Mouse (Mus musculus) cerebellum, postnatal 25 days (tissue): ENCODE measurements around the gene Rnf144b.

Experiments
- DNase-seq, 2 experiments: peaks; one replicate each; pipeline ENCODE4 v3.0.0; 2021; ENCODE audit warnings: mixed read lengths in 2 of 2

Rnf144b gene

DNA sequence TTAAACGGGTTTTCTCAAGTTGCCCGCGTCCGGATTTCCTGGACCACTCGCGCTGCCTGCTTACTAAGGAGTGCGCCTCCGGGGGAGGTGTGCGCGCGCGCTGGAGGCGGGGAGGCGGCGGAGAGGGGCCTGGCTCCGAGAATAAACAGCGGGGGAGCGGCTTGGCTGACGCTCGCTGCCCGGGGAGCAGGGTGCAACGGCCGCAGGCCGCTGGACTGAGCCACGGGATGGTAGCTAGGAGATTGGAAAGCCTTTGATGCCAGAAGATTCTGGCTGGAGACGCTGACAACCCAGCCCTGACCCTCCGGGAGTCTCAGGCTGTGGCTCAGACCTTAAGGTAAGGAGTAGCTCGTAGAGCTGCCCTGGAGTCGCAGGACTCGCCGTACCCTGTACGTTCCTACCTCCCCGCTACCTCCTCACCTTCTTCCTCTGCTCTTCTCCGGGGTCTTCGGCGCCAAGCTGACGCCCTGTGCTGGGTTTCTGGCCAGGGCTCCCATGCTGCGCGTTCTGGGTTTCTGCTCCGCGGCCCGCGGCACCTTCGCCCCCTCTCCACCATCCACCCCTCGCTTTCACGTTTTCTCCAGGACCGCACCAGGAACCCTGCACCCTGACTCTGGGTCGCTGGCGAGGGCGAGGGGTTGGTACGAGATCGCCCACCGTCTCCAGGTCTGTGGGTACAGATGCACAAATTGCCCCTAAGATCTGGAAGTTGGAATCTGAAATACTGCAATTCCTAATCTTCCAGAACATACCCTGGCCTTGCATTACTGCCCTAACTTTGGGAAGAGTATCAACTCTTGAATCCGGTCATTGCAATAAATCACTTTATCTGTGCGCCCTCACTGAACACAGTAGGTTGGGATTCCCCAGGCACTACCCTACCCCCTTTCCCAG lies at the start of gene Rnf144b:
Gene Rnf144b, plus strand, starts transcription at position 120 of the 894 bp plus-strand sequence.
- DNase-seq: peak; percentile 38 to 56

DNA sequence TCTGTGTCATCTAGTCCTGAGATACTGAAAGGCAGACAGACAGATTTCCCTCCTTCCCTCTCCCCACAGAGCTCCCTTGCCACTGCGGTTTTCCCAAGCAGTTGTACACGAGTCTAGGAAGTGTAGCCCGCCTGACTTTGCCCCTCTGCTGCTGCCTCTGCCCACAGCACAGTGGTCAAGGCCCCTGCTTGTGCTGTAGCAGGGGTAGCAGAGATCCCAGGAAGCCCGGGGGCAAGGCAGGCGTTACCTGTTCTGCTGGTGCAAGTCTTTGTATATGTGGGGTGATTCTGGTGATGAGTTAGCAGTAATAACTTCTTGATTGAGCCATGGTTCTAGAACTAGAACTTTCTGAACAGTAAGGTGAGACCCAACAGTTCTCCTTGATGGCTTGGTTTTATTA lies 46.3 kb upstream of the Rnf144b start:
- no peak for DNase-seq

DNA sequence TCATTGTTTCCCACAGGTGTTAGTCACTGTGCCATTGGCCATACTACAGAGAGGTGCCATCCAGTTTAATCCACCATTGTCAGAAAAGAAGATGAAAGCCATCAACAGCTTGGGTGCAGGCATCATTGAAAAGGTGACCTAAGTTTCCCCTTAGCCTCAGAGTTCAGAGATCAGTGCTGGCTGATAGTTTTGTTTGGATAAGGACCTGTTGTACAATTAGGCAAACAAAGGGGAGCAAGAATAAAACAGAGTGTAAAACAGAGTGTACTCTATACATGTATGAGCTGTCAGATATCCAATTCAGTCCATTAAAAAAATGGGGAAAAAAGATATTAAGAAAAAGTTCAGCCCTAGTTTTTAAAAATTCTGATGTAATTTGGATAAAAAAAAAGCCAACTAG lies 45.1 kb upstream of the Rnf144b start:
- DNase-seq: no peak

GRCm38 (mm10) chr13:47078799-47079198 lies 43.7 kb upstream of the Rnf144b start:
- no peak for DNase-seq

DNA sequence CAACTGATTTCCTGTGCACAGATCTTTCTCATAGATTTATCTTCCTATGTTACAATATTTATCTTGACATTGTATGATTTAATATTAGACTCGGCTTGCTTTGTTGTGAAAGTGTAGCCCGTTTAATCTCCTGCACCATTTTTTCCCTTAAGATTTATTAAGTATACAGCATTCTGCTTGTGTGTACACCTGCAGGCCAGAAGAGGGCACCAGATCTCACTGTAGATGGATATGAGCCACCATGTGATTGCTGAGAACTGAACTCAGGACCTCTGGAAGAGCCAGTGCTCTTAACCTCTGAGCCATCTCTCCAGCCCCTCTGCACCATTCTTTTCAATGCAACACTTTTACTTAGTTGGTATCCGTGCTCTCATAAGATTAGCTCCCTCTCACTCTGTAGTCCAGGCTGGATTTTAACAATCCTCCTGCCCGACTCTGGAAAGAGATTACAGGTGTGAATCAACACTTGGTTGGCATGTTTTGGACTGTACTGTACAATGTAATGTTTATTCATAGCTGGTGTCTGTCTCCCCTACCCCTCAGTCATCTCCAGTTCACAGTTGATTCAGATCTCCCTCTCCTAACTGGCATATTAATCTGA lies 41.5 kb upstream of the Rnf144b start:
- no peak for DNase-seq

DNA sequence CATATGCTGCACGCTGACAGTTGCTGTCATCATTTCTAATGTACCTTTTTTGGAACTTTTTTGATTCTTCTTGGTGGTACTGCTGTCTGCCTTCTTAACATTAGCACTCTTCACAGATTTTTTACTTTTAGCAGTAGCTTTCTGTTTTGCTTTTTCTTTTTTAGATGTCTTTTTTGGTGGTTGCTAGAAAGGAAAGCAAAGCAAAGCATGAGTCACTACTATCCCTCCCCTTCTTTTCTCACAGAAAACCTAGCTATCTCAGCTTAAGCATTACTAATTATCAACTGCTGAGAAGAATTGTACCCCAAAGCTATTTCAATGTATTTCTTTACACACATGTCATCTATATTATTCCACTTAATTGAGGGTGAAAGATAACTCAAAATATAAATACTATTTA lies 34.0 kb upstream of the Rnf144b start:
- no peak for DNase-seq

GRCm38 (mm10) chr13:47089271-47089670 lies 33.2 kb upstream of the Rnf144b start:
- no peak for DNase-seq

DNA sequence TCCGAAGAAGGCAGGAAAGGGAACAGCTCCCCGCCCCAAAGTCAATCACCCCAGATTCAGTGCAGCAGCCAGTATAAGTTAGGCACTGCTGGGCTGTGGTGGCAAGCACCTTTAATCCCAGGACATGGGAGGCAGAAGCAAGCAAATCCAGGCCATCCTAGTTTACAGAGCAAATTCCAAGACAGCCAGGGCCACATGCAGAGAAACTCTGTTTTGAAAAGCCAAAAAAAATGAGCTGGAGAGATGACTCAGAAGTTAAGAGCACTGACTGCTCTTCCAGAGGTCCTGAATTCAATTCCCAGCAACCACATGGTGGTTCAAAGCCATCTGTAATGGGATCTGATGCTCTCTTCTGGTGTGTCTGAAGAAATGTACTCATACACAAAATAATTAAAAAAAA lies 28.7 kb upstream of the Rnf144b start:
- DNase-seq: no peak

GRCm38 (mm10) chr13:47096591-47096990 lies 25.9 kb upstream of the Rnf144b start:
- no peak for DNase-seq

DNA sequence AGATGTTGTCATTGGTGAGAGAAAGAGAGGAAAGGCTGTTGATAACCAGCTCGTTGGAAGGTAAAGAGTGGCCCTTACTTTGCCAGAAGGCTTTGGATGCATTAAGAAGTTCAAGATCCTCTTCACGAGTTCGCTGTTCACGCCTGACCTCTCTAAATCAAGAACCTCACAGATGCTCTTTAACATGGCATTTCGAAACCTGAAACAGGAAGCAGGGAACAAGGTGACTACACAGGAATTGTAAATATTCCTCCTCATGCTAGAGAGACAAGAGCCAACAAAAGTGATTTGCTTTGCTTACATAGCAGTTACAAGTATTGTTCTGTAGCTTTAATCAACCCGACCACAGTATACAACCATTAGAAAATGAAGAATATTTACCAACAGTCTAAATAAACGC lies 23.2 kb upstream of the Rnf144b start:
- DNase-seq: no peak

DNA sequence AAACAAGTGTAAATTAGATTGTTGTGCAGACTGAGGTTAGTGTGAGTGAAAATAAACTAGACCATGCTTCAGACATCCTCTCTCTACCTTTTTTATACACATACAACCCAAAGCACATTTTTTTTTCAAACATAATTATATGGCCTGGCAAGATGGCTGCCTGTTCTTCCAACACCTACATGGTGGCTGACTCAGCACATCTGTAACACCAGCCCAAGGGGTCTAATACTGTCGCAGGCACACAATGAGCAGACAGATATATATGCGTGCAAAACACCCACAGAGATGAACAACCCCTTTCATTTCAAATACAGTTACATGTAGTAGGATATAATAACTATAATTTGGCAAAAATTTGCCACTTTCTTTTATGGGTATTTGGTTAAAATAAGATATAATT lies 21.9 kb upstream of the Rnf144b start:
- DNase-seq: no peak

DNA sequence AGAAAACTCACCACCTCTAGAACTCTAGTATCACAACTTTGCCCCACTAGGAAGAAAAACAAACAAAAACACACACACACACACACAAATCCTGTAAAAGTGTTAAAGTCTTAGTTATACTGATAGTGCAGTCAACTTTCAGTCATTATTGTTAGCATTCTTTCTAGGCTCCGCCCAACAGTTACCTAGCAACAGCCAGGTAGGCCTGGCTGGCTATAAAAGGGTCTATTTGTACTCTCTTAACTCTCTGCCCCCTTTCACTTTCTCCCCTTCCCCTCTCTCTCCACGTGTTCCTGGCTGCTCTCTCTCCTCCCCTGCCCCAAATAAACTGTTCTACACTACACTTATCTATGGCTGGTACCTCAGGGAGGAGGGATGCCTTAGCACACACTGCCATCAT lies 18.3 kb upstream of the Rnf144b start:
- DNase-seq: no peak

GRCm38 (mm10) chr13:47104856-47105541 lies 17.5 kb upstream of the Rnf144b start:
- DNase-seq: peak; percentile 35 to 42

DNA sequence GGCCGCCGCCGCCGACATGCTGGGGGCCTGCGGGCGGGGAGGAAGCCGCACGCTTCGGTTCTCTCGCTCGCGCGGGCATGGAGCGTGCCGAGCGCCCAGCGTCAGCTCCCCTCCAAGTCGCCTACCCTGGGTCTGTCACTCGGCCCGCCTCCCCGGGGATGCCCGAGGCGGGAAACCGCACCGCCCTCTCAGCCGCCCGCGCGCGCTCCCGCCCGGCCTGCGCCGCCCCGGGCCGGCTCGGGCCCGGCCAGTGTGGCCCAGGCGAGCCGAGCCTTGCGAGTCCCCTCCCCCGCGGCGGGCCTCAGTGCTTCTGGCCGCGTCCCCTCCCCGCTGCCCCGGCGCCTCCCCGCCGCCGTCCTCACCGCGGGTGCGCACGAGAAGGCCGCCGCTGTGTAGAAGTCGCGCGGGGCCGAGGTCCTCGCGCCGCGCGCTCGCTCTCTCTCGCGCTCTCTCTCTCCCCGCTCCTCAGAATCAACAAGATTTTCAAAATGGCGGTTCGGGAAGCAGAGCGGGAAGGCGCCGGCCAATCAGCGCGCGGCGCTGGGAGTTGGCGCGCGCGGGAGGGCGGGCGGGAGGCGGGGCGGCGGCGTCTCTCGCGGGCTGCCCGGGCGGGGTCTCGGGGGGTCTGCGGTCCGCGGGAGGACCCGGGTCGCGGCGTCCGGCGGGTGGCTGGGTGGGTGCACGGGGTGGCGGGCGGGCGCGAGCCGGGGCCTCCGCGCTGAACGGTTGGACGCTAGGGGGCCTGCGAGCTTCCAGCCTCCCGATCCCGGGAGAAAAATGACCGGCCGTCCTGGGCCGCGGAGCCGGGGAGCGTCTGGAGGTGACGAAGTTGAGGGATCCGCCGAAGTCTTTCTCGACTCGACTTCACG lies 16.5 kb upstream of the Rnf144b start, which contains the start of gene Dek:
Gene Dek, minus strand, starts transcription at position 491 of the 869 bp plus-strand sequence.
- peak; percentile 90 to 91 for DNase-seq

DNA sequence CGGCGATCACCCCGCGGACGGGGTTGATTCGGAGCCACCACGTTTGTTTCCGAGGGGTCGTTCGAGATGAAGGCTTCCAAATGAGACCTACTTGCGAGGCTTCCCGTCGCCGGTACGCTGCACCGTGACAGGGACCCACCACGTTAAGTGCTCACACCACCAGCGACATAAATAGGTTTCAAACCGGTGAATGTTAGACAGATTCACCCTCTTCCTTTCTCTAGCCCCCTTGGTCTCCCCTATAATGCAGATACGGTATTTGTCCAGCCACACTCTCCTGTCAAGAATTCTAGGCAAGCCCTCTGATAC lies 15.9 kb upstream of the Rnf144b start:
- no peak for DNase-seq

GRCm38 (mm10) chr13:47109239-47109638 lies 13.2 kb upstream of the Rnf144b start:
- DNase-seq: no peak

- DNase-seq: no peak
Measured at GRCm38 (mm10) chr13:47111185-47111584, 11.3 kb upstream of the Rnf144b start.

DNA sequence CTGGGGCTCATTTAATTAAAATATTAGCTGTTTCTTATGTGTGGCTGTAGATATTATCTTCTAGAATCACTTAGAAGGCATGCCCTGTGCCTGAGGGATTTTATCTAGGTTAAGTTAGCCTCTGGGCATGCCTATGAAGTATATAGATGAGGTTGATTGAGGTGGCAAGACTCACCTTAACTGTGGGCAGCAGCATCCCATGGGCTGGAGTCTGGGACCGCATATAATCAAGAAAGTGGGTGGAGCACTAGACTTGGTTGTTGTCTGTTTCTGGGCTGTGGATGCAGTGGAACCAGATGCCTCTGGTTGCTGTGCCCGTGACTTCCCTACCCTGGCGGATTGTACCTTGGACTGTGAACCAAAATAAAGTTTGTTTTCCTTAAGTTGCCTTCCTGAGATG lies 10.4 kb upstream of the Rnf144b start:
- DNase-seq: no peak

DNA sequence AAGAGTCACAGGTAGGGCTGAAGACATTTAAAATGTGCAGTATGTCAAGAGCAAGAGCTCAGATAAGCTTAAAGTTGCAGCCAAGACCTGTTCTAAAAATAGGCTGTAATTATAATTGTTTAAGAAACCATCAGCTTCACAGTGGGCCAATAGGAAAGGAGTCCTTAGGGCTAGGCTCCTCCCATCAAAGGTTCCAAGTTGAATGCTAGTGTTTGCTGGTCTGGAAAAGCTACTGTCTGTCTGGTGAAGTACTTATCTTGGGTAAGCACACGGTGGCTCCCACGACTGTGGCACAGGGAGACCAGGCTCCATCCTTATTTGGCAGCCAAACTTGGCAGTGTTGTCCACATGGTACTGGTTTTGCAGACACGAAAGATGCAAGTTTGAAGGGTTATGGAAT lies 9.5 kb upstream of the Rnf144b start:
- no peak for DNase-seq

DNA sequence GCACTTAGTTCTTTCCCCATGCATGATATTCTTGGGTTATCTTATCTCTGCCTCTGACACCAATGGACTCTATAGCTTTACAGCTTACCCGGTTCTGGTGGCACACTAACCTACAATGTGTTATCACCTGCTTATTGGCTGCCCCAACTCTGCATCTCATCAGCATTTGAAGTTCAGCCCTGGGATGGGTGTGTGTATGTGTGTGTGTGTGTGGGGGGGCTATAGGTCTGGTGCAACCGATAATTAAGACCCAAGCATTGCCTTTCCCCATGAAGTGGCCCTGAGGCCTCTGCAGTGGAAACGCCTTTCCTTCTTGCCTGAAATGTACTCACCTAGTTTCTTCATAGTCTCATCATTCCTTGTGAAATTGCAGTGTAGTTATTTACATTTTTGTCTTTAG lies 6.5 kb upstream of the Rnf144b start:
- no peak for DNase-seq

DNA sequence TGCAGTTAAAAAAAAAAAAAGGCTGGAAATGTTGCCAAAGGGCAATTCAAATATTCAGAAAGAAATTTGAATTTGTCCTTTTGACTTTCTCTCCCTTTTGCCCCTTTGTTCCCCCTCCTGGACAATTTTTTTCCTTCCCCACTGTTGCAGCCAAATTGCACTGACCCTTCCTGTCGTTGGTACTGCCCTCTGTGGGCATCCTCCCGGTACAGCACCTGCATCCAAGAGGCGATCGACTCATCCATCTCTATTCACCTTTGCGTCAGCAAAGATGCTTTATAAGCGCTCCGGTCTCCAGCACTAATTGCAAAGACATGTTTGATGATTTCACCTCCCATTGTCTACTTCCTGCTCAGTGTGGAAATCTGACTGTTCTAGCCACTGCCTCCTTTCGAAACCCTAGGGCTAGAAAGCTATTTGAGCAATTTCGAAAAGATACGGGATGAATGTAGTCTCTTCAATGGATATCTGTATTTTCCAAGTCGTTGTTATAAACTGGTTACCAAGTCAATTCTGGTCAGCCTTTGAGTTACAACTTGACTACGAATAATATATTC lies 1.0 kb upstream of the Rnf144b start:
- peak; percentile 39 to 68 for DNase-seq

- no peak for DNase-seq
Measured at GRCm38 (mm10) chr13:47124449-47124848, 2.0 kb downstream of the Rnf144b start.

- no peak for DNase-seq
Measured at GRCm38 (mm10) chr13:47124986-47125385, 2.5 kb downstream of the Rnf144b start.
